Mouse (Mus musculus) intestine, embryonic 15.5 days (tissue): ENCODE results near the gene Pdk2. TPM values are rescaled to one million over a fixed set of nuclear protein-coding genes. Genes with fewer than 3 reads are reported as not detected.

Source experiments
- ATAC-seq: fragments of 200-750 bp; cut with Nextera tagmentation; 2 replicates; pipeline ENCODE4 v1.8.0; 2017; ENCODE audit warnings: moderate TSS enrichment, moderate library complexity
- H3K27ac ChIP-seq: fragments of 300-500 bp; sonication (generic); 2 replicates; pipeline ENCODE4 v1.5.1; 2015; ENCODE audit warnings: mild to moderate bottlenecking, inconsistent platforms
- H3K27me3 ChIP-seq: fragments of 300-500 bp; sonication (generic); replicated peaks from 2 replicates; pipeline ENCODE4 v1.6.1; 2015; ENCODE audit warnings: inconsistent platforms
- H3K36me3 ChIP-seq: fragments of 300-500 bp; sonication (generic); 2 replicates; pipeline ENCODE4 v1.6.1; 2015; ENCODE audit warnings: inconsistent platforms
- H3K4me1 ChIP-seq: fragments of 300-500 bp; sonication (generic); replicated peaks from 2 replicates; pipeline ENCODE4 v1.6.1; 2015; ENCODE audit warnings: inconsistent platforms
- H3K4me2 ChIP-seq: fragments of 300-500 bp; sonication (generic); replicated peaks from 2 replicates; pipeline ENCODE4 v1.6.1; 2015; ENCODE audit warnings: mild to moderate bottlenecking, inconsistent platforms
- H3K4me3 ChIP-seq: fragments of 300-500 bp; sonication (generic); replicated peaks from 2 replicates; pipeline ENCODE4 v1.5.1; 2015; ENCODE audit warnings: inconsistent platforms
- H3K9ac ChIP-seq: fragments of 300-500 bp; sonication (generic); 2 replicates; pipeline ENCODE4 v1.6.1; 2015; ENCODE audit warnings: inconsistent platforms
- H3K9me3 ChIP-seq: fragments of 300-500 bp; sonication (generic); 2 replicates; pipeline ENCODE4 v1.6.1; 2016; ENCODE audit warnings: inconsistent platforms
- WGBS: fragments of 180-500 bp; shearing (Covaris S2); methylation state at CpG from one replicate; pipeline ENCODE4 v1.1.7; 2015; 5-methylcytosine and 5-hydroxymethylcytosine counted together
- polyA plus RNA-seq: library from polyadenylated mRNA; unstranded; fragments of >200 nt; fragmentation: Nextera tagmentation; extraction: Ambion mirVana; gene quantifications from 2 replicates; pipeline ENCODE4 v1.2.1, GENCODE M21; 2015

The Pdk2 gene
- polyA plus RNA-seq, 1 experiment from 2014 or later, result 30.8 TPM

DNA sequence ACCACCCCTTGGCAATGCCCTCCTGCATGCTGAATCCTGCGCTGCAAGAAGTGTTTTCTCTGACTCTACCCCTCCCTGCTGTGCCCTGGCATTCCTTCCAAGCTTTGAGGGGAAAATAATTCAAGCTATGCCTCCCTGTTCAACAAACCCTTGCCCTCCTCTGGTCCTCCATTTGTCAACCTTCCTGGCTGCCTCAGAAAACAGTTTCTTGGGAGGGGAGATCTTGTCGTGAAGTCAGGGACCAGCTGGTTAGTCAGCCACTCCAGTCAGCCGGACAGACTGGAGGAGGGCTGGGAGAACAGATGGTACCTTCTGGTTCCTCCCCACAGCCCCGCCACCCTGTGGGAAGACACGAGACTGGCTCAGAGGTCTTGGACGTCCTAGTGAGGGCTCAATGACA is 3.8 kb downstream of the Pdk2 start:
- H3K27ac ChIP-seq, result no peak overlapping the region
- H3K9me3 ChIP-seq, result no peaks in the 10 kb centered on the region
- H3K4me3 ChIP-seq, result no peak overlapping the region
- no peaks in the 10 kb centered on the region for H3K27me3 ChIP-seq
- H3K9ac ChIP-seq, result no peak overlapping the region
- no peak for ATAC-seq
- H3K36me3 ChIP-seq, result no peaks in the 10 kb centered on the region
- no peak overlapping the region for H3K4me2 ChIP-seq
- WGBS, result 61% methylated on average over 6 of the region's 6 CpGs
- H3K4me1 ChIP-seq, result peaks cover 25% of the 10 kb centered on the region

- WGBS, result 96% methylated on average over 5 of the region's 5 CpGs
- Histone ChIP-seq H3K27me3 (no peaks in the 10 kb centered on the region), H3K4me3 (no peak overlapping the region), H3K27ac (no peak overlapping the region), H3K4me2 (no peak overlapping the region), H3K9ac (no peak overlapping the region), H3K4me1 (peaks cover 25% of the 10 kb centered on the region), H3K36me3 (no peaks in the 10 kb centered on the region), H3K9me3 (no peaks in the 10 kb centered on the region)
- no peak for ATAC-seq
Observed at GRCm38 (mm10) chr11:95036521-95036920, 4.6 kb downstream of the Pdk2 start.

- Histone ChIP-seq H3K9me3 (no peaks in the 10 kb centered on the region), H3K36me3 (no peaks in the 10 kb centered on the region), H3K4me3 (no peak overlapping the region), H3K27ac (no peak overlapping the region), H3K27me3 (no peaks in the 10 kb centered on the region), H3K4me2 (no peak overlapping the region), H3K9ac (no peak overlapping the region), H3K4me1 (peaks cover 19% of the 10 kb centered on the region)
- no peak for ATAC-seq
- WGBS, result 68% methylated on average over 10 of the region's 10 CpGs
Observed at GRCm38 (mm10) chr11:95034902-95035301, 6.3 kb downstream of the Pdk2 start.

DNA sequence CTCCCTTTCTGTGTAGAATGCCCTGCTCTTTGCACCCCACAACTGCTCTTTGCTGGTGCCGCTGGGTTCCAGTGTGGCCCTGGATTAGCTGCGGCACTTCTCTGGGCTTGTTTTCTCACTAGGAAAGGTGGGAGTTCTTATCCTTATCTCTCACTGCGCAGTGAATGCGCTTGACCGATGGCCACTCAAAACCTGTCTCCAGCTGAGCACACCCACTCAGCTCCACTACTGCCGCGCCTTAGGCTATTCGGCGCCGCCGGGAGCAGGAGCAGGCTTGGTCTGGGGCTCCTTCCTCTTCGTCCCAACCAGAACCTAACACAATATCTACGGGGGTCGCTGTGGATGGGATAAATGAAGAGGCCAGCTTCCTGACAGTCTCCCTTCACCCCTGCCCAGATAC is 7.5 kb downstream of the Pdk2 start:
- WGBS, result 52% methylated on average over 14 of the region's 14 CpGs
- Histone ChIP-seq H3K36me3 (no peaks in the 10 kb centered on the region), H3K4me1 (peaks cover 14% of the 10 kb centered on the region)

DNA sequence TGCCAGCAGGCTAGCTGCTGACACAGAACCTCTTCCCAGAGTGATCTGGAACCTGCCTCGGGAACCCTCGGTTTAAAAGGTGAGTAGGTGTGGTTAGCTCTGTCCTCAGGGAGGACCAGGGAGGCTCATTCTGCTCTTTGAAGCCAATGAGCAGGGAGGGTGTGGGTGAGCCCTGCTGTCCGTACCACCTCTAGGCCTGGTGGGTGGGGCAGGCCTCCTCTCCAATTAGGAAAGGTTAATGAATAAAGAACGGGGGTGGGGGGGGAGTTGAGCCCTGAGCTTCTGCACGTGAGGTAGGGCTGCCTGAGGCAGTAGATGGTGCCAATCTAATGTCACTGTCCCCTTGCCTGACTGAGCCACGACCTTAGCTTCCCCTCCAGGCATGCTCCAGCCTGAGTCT is 8.2 kb downstream of the Pdk2 start:
- no peaks in the 10 kb centered on the region for H3K36me3 ChIP-seq
- no peak overlapping the region for H3K9ac ChIP-seq
- no peaks in the 10 kb centered on the region for H3K9me3 ChIP-seq
- 26% methylated on average over 6 of the region's 6 CpGs for WGBS
- H3K27me3 ChIP-seq, result no peaks in the 10 kb centered on the region
- H3K4me2 ChIP-seq, result no peak overlapping the region
- peak; percentile 59 for ATAC-seq
- H3K4me3 ChIP-seq, result no peak overlapping the region
- H3K27ac ChIP-seq, result no peak overlapping the region
- peaks cover 9% of the 10 kb centered on the region for H3K4me1 ChIP-seq

More for the DNA sequence above, 7.5 kb downstream of the Pdk2 start:
- no peaks in the 10 kb centered on the region for H3K27me3 ChIP-seq
- H3K9ac ChIP-seq, result no peak overlapping the region
- no peak overlapping the region for H3K27ac ChIP-seq
- H3K4me3 ChIP-seq, result no peak overlapping the region
- 0 out of 2 replicates have a peak overlapping the region, but pooled peaks have one; percentile 17 for H3K4me2 ChIP-seq
- no peaks in the 10 kb centered on the region for H3K9me3 ChIP-seq
- ATAC-seq, result peak; percentile 35; the same call in 1 of the 2 replicates

GRCm38 (mm10) chr11:95027850-95028470 is 13.2 kb downstream of the Pdk2 start:
- ATAC-seq, result no peak
- Histone ChIP-seq H3K4me3 (no peak overlapping the region), H3K27me3 (no peaks in the 10 kb centered on the region), H3K4me2 (no peak overlapping the region), H3K9ac (no peak overlapping the region), H3K9me3 (no peaks in the 10 kb centered on the region), H3K4me1 (0 out of 2 replicates have a peak, but pooled peaks cover 3% of the 10 kb centered on the region), H3K36me3 (no peaks in the 10 kb centered on the region; the same call in 1 of the 2 replicates), H3K27ac (no peak overlapping the region)
- WGBS, result 42% methylated on average over 13 of the region's 13 CpGs

GRCm38 (mm10) chr11:95026849-95027248 is 14.3 kb downstream of the Pdk2 start:
- H3K27ac ChIP-seq, result no peak overlapping the region
- H3K4me1 ChIP-seq, result 0 out of 2 replicates have a peak, but pooled peaks cover 3% of the 10 kb centered on the region
- no peak overlapping the region for H3K4me3 ChIP-seq
- H3K4me2 ChIP-seq, result no peak overlapping the region
- no peak overlapping the region for H3K9ac ChIP-seq
- WGBS, result 86% methylated on average over 6 of the region's 6 CpGs
- no peaks in the 10 kb centered on the region for H3K27me3 ChIP-seq
- no peak for ATAC-seq
- no peaks in the 10 kb centered on the region for H3K9me3 ChIP-seq
- peaks cover 4% of the 10 kb centered on the region for H3K36me3 ChIP-seq

- no peak overlapping the region for H3K27ac ChIP-seq
- no peak overlapping the region for H3K4me2 ChIP-seq
- peaks cover 7% of the 10 kb centered on the region for H3K36me3 ChIP-seq
- no peak overlapping the region for H3K4me3 ChIP-seq
- 61% methylated on average over 6 of the region's 6 CpGs for WGBS
- H3K9me3 ChIP-seq, result no peaks in the 10 kb centered on the region
- H3K27me3 ChIP-seq, result no peaks in the 10 kb centered on the region
- no peak overlapping the region for H3K9ac ChIP-seq
- ATAC-seq, result peak; percentile 30
- 0 out of 2 replicates have a peak, but pooled peaks cover 3% of the 10 kb centered on the region for H3K4me1 ChIP-seq
Observed at GRCm38 (mm10) chr11:95026090-95026542, 15.0 kb downstream of the Pdk2 start.

DNA sequence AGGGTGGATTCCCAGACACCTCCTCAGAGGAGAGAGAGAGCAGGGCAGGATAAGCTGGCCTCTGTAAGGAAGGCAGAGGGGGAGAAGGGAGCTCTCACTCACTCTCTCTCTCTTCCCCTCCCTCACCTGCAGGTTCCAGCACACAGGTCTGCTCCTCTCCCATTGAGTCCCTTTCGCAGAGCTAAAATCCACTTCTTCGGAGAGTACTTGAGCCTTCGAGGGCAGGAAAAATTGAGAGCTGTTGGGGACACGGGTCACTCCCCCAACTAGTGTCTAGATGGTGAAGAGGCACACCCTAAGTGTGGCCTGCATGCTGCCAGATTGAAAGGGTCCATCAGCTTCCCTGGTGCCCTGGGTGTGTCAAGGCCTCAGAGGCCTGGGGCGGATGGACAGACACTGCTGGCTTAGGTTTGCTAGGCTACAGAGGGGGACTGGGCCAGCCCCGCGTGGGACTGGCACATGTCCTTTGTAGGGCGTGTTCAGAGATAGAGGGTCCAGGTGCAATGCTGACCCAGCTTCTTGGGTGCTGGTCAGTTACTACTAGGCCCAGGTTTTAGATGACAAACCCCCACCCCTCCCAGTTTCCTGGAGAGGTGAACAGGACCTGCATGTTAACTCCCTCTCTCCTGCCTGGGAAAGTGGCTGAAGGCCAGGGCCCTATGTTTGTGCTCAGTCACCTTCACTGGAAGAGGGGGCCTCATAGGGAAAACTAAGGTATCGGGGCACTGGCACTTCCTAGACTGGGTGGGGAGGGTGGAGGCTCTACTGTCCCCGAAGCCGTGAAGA is 15.7 kb downstream of the Pdk2 start:
- H3K4me2 ChIP-seq, result no peak overlapping the region
- no peaks in the 10 kb centered on the region for H3K27me3 ChIP-seq
- H3K4me3 ChIP-seq, result no peak overlapping the region
- 83% methylated on average over 11 of the region's 11 CpGs for WGBS
- H3K36me3 ChIP-seq, result peaks cover 7% of the 10 kb centered on the region
- H3K9me3 ChIP-seq, result no peaks in the 10 kb centered on the region
- no peak for ATAC-seq
- no peak overlapping the region for H3K27ac ChIP-seq
- 0 out of 2 replicates have a peak, but pooled peaks cover 3% of the 10 kb centered on the region for H3K4me1 ChIP-seq
- no peak overlapping the region for H3K9ac ChIP-seq

DNA sequence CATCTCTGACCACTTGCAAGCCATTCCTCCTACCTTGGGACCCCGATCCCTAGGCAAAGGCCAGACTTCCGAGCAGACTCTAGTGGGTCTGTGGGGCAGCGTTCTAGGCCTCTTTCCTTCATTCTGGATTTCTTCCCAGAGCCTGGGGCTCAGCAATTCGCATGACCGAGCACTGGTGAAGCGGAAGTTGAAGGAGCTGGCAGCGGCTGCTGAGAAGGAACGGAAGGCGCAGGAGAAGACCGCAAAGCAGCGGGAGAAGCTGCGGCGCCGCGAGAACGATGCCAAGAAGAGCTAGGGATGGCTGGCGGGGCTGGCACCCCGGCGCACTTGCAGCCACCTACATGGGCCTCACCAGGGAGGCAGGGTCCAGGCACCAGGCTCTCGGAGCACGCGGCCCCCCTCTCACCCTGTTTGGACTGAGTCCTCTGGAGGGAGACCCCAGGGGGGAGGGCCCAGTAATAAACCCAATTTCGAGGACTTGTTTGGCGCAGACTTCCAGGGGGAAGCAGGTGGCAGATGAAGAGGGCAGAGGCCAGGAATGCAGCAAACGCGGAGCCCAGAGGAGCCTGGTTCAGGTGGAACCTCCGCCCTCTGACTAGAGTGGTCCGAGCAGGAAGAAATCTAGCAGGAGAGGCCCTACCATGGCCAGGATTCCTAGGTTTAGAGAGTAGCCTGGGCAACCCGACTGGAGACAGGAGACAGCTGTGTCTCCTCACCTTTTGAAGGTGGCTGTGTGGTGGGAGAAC is 16.5 kb downstream of the Pdk2 start:
- Histone ChIP-seq H3K4me1 (0 out of 2 replicates have a peak, but pooled peaks cover 3% of the 10 kb centered on the region), H3K9me3 (no peaks in the 10 kb centered on the region), H3K27me3 (no peaks in the 10 kb centered on the region), H3K4me2 (no peak overlapping the region), H3K27ac (no peak overlapping the region), H3K4me3 (no peak overlapping the region), H3K36me3 (peaks cover 7% of the 10 kb centered on the region), H3K9ac (no peak overlapping the region)
- WGBS, result 73% methylated on average over 29 of the region's 29 CpGs
- ATAC-seq, result no peak

DNA sequence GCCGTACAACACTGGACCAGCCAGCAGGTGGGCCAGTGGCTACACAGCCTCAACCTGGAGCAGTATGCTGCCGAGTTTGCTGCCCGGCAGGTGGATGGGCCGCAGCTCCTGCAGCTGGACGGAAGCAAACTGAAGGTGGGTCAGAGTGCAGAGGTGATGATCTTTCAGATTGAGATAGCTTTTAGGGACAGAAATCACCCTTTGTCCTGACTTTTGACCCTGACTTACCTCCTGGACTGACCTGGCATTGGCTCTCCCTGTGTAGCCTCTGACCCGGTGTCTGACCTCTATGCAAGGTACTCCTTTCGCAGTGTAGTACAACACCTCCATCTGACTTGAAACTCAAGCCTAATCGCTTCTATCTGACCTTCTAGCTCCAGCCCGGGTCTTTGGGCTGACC is 17.7 kb downstream of the Pdk2 start:
- Histone ChIP-seq H3K9ac (no peak overlapping the region), H3K9me3 (no peaks in the 10 kb centered on the region), H3K4me3 (no peak overlapping the region), H3K36me3 (peaks cover 7% of the 10 kb centered on the region), H3K4me1 (0 out of 2 replicates have a peak, but pooled peaks cover 3% of the 10 kb centered on the region), H3K27me3 (no peaks in the 10 kb centered on the region), H3K27ac (no peak overlapping the region), H3K4me2 (no peak overlapping the region)
- no peak for ATAC-seq
- 91% methylated on average over 9 of the region's 9 CpGs for WGBS
